Mouse (Mus musculus) bone marrow, adult 2 months (tissue): ENCODE results near the gene Shc3.

Source experiments
- CTCF ChIP-seq: fragments of 200-500 bp; IDR thresholded peaks from 2 replicates; pipeline ENCODE4 v1.5.1; 2011; ENCODE audit warnings: low read length, control low read depth; ENCODE audit not compliant: control insufficient read depth, insufficient read depth
- POLR2A ChIP-seq: fragments of 200-500 bp; IDR thresholded peaks from 2 replicates; pipeline ENCODE4 v1.6.1; 2011; ENCODE audit warnings: low read depth, mild to moderate bottlenecking, control low read depth, low read length, borderline replicate concordance; ENCODE audit not compliant: control insufficient read depth

DNA sequence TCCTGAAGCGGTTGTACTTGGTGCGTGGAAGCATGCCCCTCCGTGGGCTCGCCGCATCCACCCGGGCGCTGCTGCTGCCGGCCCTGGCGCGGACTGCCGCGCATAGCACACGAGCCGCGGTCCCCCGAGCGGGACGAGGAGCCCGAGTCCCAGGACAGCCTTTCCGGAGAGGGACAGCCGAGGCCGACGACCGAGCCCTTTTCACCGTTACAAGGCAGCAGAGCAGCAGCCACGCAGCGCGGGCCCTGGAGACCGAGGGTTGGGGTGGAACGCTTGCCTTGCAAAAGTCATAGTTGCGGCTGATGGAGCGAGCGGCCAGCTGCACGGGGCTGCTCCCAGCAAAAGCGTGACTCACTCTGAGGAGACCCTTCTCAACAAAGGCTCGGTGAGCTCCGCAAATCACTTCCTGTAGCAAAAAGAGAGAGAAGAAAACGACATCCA lies 1.8 kb downstream of the Shc3 start:
- no peak for TF ChIP-seq CTCF
- no peak for TF ChIP-seq POLR2A
